Mouse (Mus musculus) stomach, embryonic 16.5 days (tissue): ENCODE measurements at regions not wholly inside any gene's neighbourhood (a gene's known extent, or its start where the extent isn't known, plus 50 kb on each side); places are given as distances from the start of the nearest gene placed in this dataset.
A peak's percentile ranks its signal among the peaks of the same experiment; 100 is the strongest.

Source experiments
- ATAC-seq: fragments of 200-750 bp; cut with Nextera tagmentation; 2 replicates; pipeline ENCODE4 v1.8.0; 2017; ENCODE audit warnings: moderate number of reproducible peaks, moderate TSS enrichment; ENCODE audit not compliant: insufficient read depth, low FRiP score
- H3K27ac ChIP-seq: fragments of 300-500 bp; sonication (generic); 2 replicates; pipeline ENCODE4 v1.5.1; 2014; ENCODE audit warnings: low read length
- H3K27me3 ChIP-seq: fragments of 300-500 bp; sonication (generic); 2 replicates; pipeline ENCODE4 v1.6.1; 2014; ENCODE audit warnings: low read length, control low read depth, mixed read lengths; ENCODE audit not compliant: control insufficient read depth, insufficient read depth
- H3K36me3 ChIP-seq: fragments of 300-500 bp; sonication (generic); 2 replicates; pipeline ENCODE4 v1.6.1; 2014; ENCODE audit warnings: low read length; ENCODE audit not compliant: control insufficient read depth, insufficient read depth
- H3K4me1 ChIP-seq: fragments of 300-500 bp; sonication (generic); 2 replicates; pipeline ENCODE4 v1.6.1; 2014; ENCODE audit warnings: low read length, control low read depth, mixed read lengths; ENCODE audit not compliant: control insufficient read depth, insufficient read depth
- H3K4me2 ChIP-seq: fragments of 300-500 bp; sonication (generic); 2 replicates; pipeline ENCODE4 v1.6.1; 2014; ENCODE audit warnings: low read depth, low read length, mixed read lengths
- H3K4me3 ChIP-seq: fragments of 300-500 bp; sonication (generic); replicated peaks from 2 replicates; pipeline ENCODE4 v1.5.1; 2014; ENCODE audit warnings: mild to moderate bottlenecking, low read length
- H3K9ac ChIP-seq: fragments of 300-500 bp; sonication (generic); 2 replicates; pipeline ENCODE4 v1.6.1; 2014; ENCODE audit warnings: low read length
- H3K9me3 ChIP-seq: fragments of 300-500 bp; sonication (generic); replicated peaks from 2 replicates; pipeline ENCODE4 v1.6.1; 2016; ENCODE audit warnings: low read length, control low read depth; ENCODE audit not compliant: control insufficient read depth
- WGBS: fragments of 180-500 bp; shearing (Covaris S2); extraction: QIAGEN DNeasy Blood & Tissue Kit; methylation state at CpG from one replicate; pipeline ENCODE4 v1.1.7; 2014; 5-methylcytosine and 5-hydroxymethylcytosine counted together

- no peak overlapping the region for H3K9ac ChIP-seq
- H3K4me2 ChIP-seq, result no peak overlapping the region
- no peaks in the 10 kb centered on the region for H3K27me3 ChIP-seq
- H3K9me3 ChIP-seq, result no peaks in the 10 kb centered on the region
- no peak for ATAC-seq
- 89% methylated on average over 16 of the region's 16 CpGs for WGBS
- no peak overlapping the region for H3K4me3 ChIP-seq
- H3K36me3 ChIP-seq, result no peaks in the 10 kb centered on the region
- no peak overlapping the region for H3K27ac ChIP-seq
- no peaks in the 10 kb centered on the region for H3K4me1 ChIP-seq
Measured at GRCm38 (mm10) chr6:140348578-140348977, 75.3 kb upstream of the Plekha5 start.

DNA sequence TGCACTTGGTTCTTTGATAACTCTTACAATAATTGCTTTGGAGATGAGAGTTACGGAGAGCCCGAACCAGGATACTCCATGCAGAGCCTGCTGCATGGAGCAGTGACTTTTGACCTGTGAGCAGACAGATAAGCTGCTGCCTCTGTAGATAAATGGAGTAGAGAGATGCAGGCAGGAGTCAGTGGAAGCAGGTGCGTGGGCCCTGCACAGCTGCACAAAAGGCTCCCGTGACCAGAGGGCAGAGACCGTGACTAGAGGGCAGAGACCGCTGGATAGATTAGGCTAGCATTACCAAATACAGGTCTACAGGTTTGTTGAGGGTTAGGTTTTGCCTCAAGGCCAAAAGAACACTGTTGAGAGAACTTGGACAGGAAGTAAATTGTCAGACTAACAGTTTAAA, 76.9 kb upstream of the Plekha5 start:
- 66% methylated on average over 6 of the region's 6 CpGs for WGBS
- Histone ChIP-seq H3K4me3 (no peak overlapping the region), H3K27ac (no peak overlapping the region), H3K4me2 (no peak overlapping the region), H3K36me3 (no peaks in the 10 kb centered on the region), H3K27me3 (no peaks in the 10 kb centered on the region), H3K4me1 (no peaks in the 10 kb centered on the region), H3K9ac (no peak overlapping the region), H3K9me3 (no peaks in the 10 kb centered on the region)
- no peak for ATAC-seq

DNA sequence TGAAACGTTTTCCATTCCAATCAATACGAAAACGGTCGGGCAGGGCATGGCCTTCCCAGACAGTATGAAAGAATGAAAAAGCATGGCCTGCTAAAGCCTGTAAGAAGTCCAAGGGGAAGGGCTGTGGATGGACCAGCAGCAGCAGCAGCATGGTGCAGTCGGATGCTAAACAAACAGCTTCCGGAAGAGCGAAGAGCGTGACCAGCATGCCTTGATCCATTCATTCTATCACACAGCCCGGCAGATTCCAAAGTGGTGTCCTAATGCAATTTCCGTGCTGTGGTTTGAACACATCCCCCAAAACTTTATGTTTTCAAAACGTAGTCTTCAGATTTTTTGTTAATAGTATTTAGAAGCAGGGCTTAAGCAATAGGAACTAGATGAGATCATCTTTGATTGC, 80.2 kb upstream of the Plekha5 start:
- Histone ChIP-seq H3K4me3 (no peak overlapping the region), H3K36me3 (no peaks in the 10 kb centered on the region), H3K27ac (no peak overlapping the region), H3K4me1 (no peaks in the 10 kb centered on the region), H3K4me2 (no peak overlapping the region), H3K9ac (no peak overlapping the region), H3K9me3 (no peaks in the 10 kb centered on the region), H3K27me3 (no peaks in the 10 kb centered on the region)
- ATAC-seq, result no peak
- WGBS, result 74% methylated on average over 11 of the region's 11 CpGs

GRCm38 (mm10) chr6:140342881-140343280, 81.0 kb upstream of the Plekha5 start:
- WGBS, result 64% methylated on average over 1 of the region's 1 CpGs
- no peak overlapping the region for H3K27ac ChIP-seq
- no peak overlapping the region for H3K4me2 ChIP-seq
- no peak overlapping the region for H3K9ac ChIP-seq
- H3K4me1 ChIP-seq, result no peaks in the 10 kb centered on the region
- no peak for ATAC-seq
- H3K36me3 ChIP-seq, result no peaks in the 10 kb centered on the region
- H3K4me3 ChIP-seq, result no peak overlapping the region
- H3K9me3 ChIP-seq, result no peaks in the 10 kb centered on the region
- no peaks in the 10 kb centered on the region for H3K27me3 ChIP-seq

DNA sequence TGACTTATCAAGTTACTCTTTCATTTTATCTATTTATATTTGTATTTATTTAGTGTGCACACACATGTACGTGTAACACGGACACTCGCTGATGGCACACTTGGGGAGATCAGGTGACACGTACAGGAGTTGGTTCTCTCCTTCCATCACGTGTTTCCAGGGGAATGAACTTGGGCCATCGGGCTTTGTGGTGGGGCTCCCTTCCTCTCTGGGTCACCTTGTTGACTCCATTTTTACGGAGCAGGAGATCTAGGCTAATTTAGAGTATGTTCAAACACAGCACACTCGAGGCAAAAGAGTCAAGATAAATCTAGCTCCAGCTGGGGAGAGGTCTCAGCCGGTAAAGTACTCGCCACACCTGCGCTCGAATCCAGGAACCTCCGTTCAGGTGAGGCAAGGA, 84.1 kb upstream of the Plekha5 start:
- Histone ChIP-seq H3K36me3 (no peaks in the 10 kb centered on the region), H3K4me1 (peaks cover 14% of the 10 kb centered on the region), H3K4me2 (no peak overlapping the region), H3K4me3 (no peak overlapping the region), H3K27me3 (no peaks in the 10 kb centered on the region), H3K9me3 (no peaks in the 10 kb centered on the region), H3K27ac (no peak overlapping the region), H3K9ac (no peak overlapping the region)
- no peak for ATAC-seq
- WGBS, result 71% methylated on average over 13 of the region's 13 CpGs

- Histone ChIP-seq H3K9ac (no peak overlapping the region), H3K27me3 (no peaks in the 10 kb centered on the region), H3K9me3 (no peaks in the 10 kb centered on the region), H3K36me3 (no peaks in the 10 kb centered on the region), H3K4me3 (no peak overlapping the region), H3K27ac (no peak overlapping the region), H3K4me1 (peaks cover 14% of the 10 kb centered on the region), H3K4me2 (no peak overlapping the region)
- 45% methylated on average over 19 of the region's 19 CpGs for WGBS
- no peak for ATAC-seq
Measured at GRCm38 (mm10) chr6:140337897-140338749, 85.7 kb upstream of the Plekha5 start.

GRCm38 (mm10) chr6:140337083-140337491, 86.8 kb upstream of the Plekha5 start:
- H3K4me1 ChIP-seq, result peaks cover 14% of the 10 kb centered on the region
- H3K36me3 ChIP-seq, result no peaks in the 10 kb centered on the region
- peak overlapping the region; percentile 35; the same call in 1 of the 2 replicates for H3K9ac ChIP-seq
- H3K27ac ChIP-seq, result peak overlapping the region; percentile 68
- peak overlapping the region; percentile 34; the same call in 1 of the 2 replicates for H3K4me2 ChIP-seq
- whole genome bisulfite sequencing, result 16% methylated on average over 2 of the region's 3 CpGs
- 0 out of 2 replicates have a peak overlapping the region, but pooled peaks have one; percentile 0 for H3K4me3 ChIP-seq
- H3K9me3 ChIP-seq, result no peaks in the 10 kb centered on the region
- ATAC-seq, result peak; percentile 57; the same call in 1 of the 2 replicates
- no peaks in the 10 kb centered on the region for H3K27me3 ChIP-seq

- Histone ChIP-seq H3K9me3 (no peaks in the 10 kb centered on the region), H3K9ac (no peak overlapping the region), H3K36me3 (no peaks in the 10 kb centered on the region), H3K4me2 (peak overlapping the region; percentile 36), H3K4me3 (peak overlapping the region; percentile 5; the same call in 1 of the 2 replicates), H3K27me3 (no peaks in the 10 kb centered on the region), H3K27ac (peak overlapping the region; percentile 68), H3K4me1 (peaks cover 14% of the 10 kb centered on the region)
- WGBS, result 3% methylated on average over 13 of the region's 13 CpGs
- ATAC-seq, result no peak
Measured at GRCm38 (mm10) chr6:140336414-140336941, 87.4 kb upstream of the Plekha5 start.

GRCm38 (mm10) chr6:140333397-140333796, 90.5 kb upstream of the Plekha5 start:
- H3K4me3 ChIP-seq, result no peak overlapping the region
- no peak for ATAC-seq

More at GRCm38 (mm10) chr6:140333397-140333796, 90.5 kb upstream of the Plekha5 start:
- Histone ChIP-seq H3K4me1 (peaks cover 14% of the 10 kb centered on the region), H3K4me2 (no peak overlapping the region), H3K27me3 (no peaks in the 10 kb centered on the region), H3K9me3 (no peaks in the 10 kb centered on the region), H3K9ac (no peak overlapping the region), H3K36me3 (no peaks in the 10 kb centered on the region), H3K27ac (no peak overlapping the region)
- 76% methylated on average over 3 of the region's 3 CpGs for WGBS
